Mouse (Mus musculus): ENCODE results near the gene A730071L15Rik. TPM values are rescaled to one million over a fixed set of nuclear protein-coding genes. Genes with fewer than 3 reads are reported as not detected.

A730071L15Rik gene
- polyA plus RNA-seq, 1 experiment: 0.15 TPM

DNA sequence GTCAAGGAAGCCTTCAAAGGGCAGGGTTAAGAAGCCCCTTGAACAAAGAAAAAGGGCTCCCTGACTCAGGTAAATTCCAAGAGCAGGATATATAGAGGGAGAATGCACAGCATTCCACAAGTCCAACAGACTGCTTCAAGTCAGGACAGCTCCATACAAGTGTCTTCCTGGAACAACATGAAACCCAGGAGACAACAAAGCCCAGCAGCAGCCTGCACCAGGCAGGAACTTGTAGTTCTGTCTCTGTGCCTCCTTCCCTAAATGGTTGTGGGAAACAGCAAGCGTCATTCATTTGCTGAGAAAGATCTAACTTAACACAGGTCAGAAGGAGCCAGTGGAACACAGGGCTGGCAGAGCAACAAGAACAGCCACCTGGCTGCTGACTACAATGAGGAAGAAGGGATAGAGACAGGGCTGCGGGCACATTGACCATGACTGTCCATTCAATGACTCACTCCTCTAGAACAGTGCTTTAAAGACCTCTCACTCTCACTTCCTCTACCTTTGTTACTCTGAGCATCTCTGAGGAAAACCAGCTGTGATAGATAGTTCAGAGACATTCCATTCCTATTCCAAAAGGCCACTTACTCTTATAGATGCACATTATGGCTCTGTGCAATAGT, 30.7 kb upstream of the A730071L15Rik start:
- Histone ChIP-seq H3K27ac (ENCODE audit: insufficient read depth, low read length) (no peak overlapping the region), H3K4me1 (ENCODE audit: control insufficient read depth, insufficient read depth, low read length) (peaks cover 11% of the 10 kb centered on the region; the same call in 1 of the 2 replicates), H3K4me3 (replicated peaks; ENCODE audit: insufficient read depth, low read depth, low read length) (no peak overlapping the region), H3K27me3 (ENCODE audit: control insufficient read depth, insufficient read depth, low read length) (no peaks in the 10 kb centered on the region)
- WGBS: 12% methylated on average over 2 of the region's 2 CpGs
- peak in 1 of 2 experiments; percentile 53 for DNase-seq
- TF ChIP-seq CTCF (IDR thresholded peaks at IDR 0.05; ENCODE audit: borderline replicate concordance, insufficient read depth, low read depth, low read length): 0 out of 2 replicates have a peak, but pooled peaks have one; percentile 11
- TF ChIP-seq POLR2A (IDR thresholded peaks at IDR 0.05; ENCODE audit: borderline replicate concordance, insufficient read depth, low read length): no peak

DNA sequence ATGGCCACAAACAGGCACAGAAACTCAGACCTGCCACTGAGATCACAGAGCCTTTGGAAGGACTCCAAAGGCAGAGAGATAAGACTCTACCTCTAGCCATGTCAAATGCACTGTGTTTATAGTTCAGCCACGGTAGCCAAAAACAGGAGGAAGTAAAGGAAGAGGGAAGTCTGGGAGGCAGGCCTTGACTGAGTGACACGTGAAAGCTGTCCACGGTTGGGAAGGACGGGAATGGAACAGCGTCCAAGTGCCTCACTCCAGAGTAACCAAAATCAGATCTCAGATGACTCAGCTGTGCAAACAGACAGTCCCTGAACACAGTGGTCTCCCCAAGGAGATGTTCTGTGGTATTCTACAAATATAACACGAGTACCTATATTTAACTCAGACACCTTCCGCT, 25.1 kb upstream of the A730071L15Rik start:
- H3K27me3 ChIP-seq (ENCODE audit: control insufficient read depth, insufficient read depth, low read length): no peaks in the 10 kb centered on the region
- WGBS: 16% methylated on average over 7 of the region's 7 CpGs
- 0 out of 2 replicates have a peak overlapping the region, but pooled peaks have one; percentile 46 for H3K27ac ChIP-seq (ENCODE audit: insufficient read depth, low read length)
- H3K4me3 ChIP-seq (replicated peaks; ENCODE audit: insufficient read depth, low read depth, low read length): no peak overlapping the region
- TF ChIP-seq CTCF (IDR thresholded peaks at IDR 0.05; ENCODE audit: borderline replicate concordance, insufficient read depth, low read depth, low read length) (no peak), POLR2A (IDR thresholded peaks at IDR 0.05; ENCODE audit: borderline replicate concordance, insufficient read depth, low read length) (no peak)
- peaks cover 15% of the 10 kb centered on the region for H3K4me1 ChIP-seq (ENCODE audit: control insufficient read depth, insufficient read depth, low read length)
- DNase-seq: peak; percentile 44 to 61

GRCm38 (mm10) chr11:6175506-6175905, 24.3 kb upstream of the A730071L15Rik start:
- peaks cover 15% of the 10 kb centered on the region for H3K4me1 ChIP-seq (ENCODE audit: control insufficient read depth, insufficient read depth, low read length)
- 45% methylated on average over 1 of the region's 1 CpGs for WGBS
- TF ChIP-seq CTCF (IDR thresholded peaks at IDR 0.05; ENCODE audit: borderline replicate concordance, insufficient read depth, low read depth, low read length) (no peak), POLR2A (IDR thresholded peaks at IDR 0.05; ENCODE audit: borderline replicate concordance, insufficient read depth, low read length) (no peak)
- H3K27ac ChIP-seq (ENCODE audit: insufficient read depth, low read length): no peak overlapping the region
- no peak for DNase-seq
- H3K27me3 ChIP-seq (ENCODE audit: control insufficient read depth, insufficient read depth, low read length): no peaks in the 10 kb centered on the region
- no peak overlapping the region for H3K4me3 ChIP-seq (replicated peaks; ENCODE audit: insufficient read depth, low read depth, low read length)

DNA sequence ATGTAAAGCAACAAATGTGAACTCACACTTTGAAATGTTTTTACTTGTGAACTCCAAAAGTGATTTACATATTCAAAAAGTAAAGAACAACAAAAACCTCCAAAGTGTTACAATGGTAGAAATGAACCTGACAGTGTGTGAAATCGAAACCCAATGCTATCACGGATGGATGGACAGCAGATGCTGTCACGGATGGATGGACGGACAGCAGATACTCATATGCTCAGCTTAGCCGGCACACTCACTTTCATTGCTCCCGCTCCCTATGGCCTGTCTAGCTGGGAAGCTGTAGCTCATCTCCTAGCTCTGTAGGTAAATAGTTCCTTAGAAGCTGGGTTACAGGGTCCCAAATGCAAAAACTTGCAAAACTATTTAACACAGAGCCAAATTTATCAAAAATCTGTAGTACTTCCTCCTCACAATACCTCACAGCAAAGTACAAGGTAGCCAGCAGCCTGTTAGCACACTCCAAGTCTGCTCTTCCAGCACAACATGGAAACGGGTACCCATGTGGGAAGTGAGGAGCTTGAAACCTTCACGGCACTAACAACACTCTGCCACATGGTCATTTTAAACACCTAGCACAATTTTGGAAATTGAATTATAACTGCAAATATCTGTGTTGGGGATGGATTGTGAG, 21.9 kb upstream of the A730071L15Rik start:
- no peak for TF ChIP-seq CTCF (IDR thresholded peaks at IDR 0.05; ENCODE audit: borderline replicate concordance, insufficient read depth, low read depth, low read length)
- TF ChIP-seq POLR2A (IDR thresholded peaks at IDR 0.05; ENCODE audit: borderline replicate concordance, insufficient read depth, low read length): no peak
- Histone ChIP-seq H3K4me1 (ENCODE audit: control insufficient read depth, insufficient read depth, low read length) (peaks cover 15% of the 10 kb centered on the region), H3K27ac (ENCODE audit: insufficient read depth, low read length) (no peak overlapping the region; the same call in 1 of the 2 replicates), H3K27me3 (ENCODE audit: control insufficient read depth, insufficient read depth, low read length) (no peaks in the 10 kb centered on the region), H3K4me3 (replicated peaks; ENCODE audit: insufficient read depth, low read depth, low read length) (no peak overlapping the region)
- no peak for DNase-seq
- 57% methylated on average over 8 of the region's 8 CpGs for WGBS

DNA sequence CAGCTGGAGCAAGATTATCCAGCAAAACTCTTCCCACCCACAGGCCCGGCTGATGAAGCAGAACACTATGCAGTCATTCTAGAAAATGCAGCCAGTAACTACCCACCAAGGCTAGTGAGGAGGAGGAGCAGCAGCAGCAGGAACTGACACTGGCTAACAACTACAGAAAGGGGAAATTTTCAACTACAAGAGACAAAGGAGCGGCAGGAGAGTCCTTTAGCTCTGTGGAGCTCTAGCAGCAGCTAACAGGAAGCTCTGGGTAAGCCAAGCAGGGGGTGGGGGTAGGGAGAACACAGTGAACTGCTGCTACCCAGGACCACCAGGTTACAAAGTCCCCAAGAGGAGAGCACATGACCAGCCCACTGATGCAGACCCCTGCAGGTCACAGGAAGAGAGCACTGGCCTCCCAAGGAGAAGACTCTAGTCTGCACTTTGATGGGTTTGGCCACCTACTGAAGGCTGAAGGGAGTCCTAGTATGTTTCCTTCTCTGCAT, 21.1 kb upstream of the A730071L15Rik start:
- 43% methylated on average over 2 of the region's 2 CpGs for WGBS
- no peaks in the 10 kb centered on the region for H3K27me3 ChIP-seq (ENCODE audit: control insufficient read depth, insufficient read depth, low read length)
- no peak overlapping the region for H3K4me3 ChIP-seq (replicated peaks; ENCODE audit: insufficient read depth, low read depth, low read length)
- H3K27ac ChIP-seq (ENCODE audit: insufficient read depth, low read length): 0 out of 2 replicates have a peak overlapping the region, but pooled peaks have one; percentile 11
- TF ChIP-seq CTCF (IDR thresholded peaks at IDR 0.05; ENCODE audit: borderline replicate concordance, insufficient read depth, low read depth, low read length): no peak
- no peak for DNase-seq
- H3K4me1 ChIP-seq (ENCODE audit: control insufficient read depth, insufficient read depth, low read length): peaks cover 15% of the 10 kb centered on the region

DNA sequence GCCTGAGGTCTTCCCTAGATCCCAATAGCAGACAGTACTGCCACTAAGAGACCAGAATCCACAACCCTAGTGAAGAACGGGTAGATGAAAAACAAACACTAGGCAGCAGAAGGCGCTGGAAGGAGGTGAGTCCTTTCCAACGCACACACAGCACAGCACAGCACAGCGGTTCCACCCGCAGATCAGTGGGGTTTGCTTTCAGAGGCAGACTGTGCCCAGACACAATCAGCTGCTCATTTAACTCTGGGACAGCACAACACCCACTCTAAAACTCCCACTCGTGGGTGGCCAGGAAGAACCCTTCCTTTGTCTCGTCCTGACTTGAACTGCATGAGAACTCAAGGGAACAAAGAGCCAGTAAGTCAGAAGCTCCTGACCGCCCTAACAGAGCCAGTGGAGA, 20.6 kb upstream of the A730071L15Rik start:
- DNase-seq: no peak
- H3K27ac ChIP-seq (ENCODE audit: insufficient read depth, low read length): 0 out of 2 replicates have a peak overlapping the region, but pooled peaks have one; percentile 11
- TF ChIP-seq CTCF (IDR thresholded peaks at IDR 0.05; ENCODE audit: borderline replicate concordance, insufficient read depth, low read depth, low read length) (no peak), POLR2A (IDR thresholded peaks at IDR 0.05; ENCODE audit: borderline replicate concordance, insufficient read depth, low read length) (no peak)
- no peaks in the 10 kb centered on the region for H3K27me3 ChIP-seq (ENCODE audit: control insufficient read depth, insufficient read depth, low read length)
- no peak overlapping the region for H3K4me3 ChIP-seq (replicated peaks; ENCODE audit: insufficient read depth, low read depth, low read length)
- H3K4me1 ChIP-seq (ENCODE audit: control insufficient read depth, insufficient read depth, low read length): peaks cover 15% of the 10 kb centered on the region
- WGBS: 41% methylated on average over 8 of the region's 8 CpGs

GRCm38 (mm10) chr11:6180811-6181399, 18.9 kb upstream of the A730071L15Rik start:
- 66% methylated on average over 6 of the region's 6 CpGs for WGBS
- TF ChIP-seq POLR2A (IDR thresholded peaks at IDR 0.05; ENCODE audit: borderline replicate concordance, insufficient read depth, low read length) (no peak), CTCF (IDR thresholded peaks at IDR 0.05; ENCODE audit: borderline replicate concordance, insufficient read depth, low read depth, low read length) (no peak)
- H3K27ac ChIP-seq (ENCODE audit: insufficient read depth, low read length): no peak overlapping the region

More at GRCm38 (mm10) chr11:6180811-6181399, 18.9 kb upstream of the A730071L15Rik start:
- no peak overlapping the region for H3K4me3 ChIP-seq (replicated peaks; ENCODE audit: insufficient read depth, low read depth, low read length)
- H3K27me3 ChIP-seq (ENCODE audit: control insufficient read depth, insufficient read depth, low read length): no peaks in the 10 kb centered on the region
- peaks cover 12% of the 10 kb centered on the region for H3K4me1 ChIP-seq (ENCODE audit: control insufficient read depth, insufficient read depth, low read length)
- DNase-seq: no peak
